ENCODE assay signal across 22 mouse cellular contexts in genomic region chr2:165736297-165736696, GRCm38 (mm10).
DNase-seq lines count a peak whose midpoint lies in the region; ATAC-seq and TF ChIP-seq lines count a peak whose summit lies in the region.
"Had no signal": no experiment of that assay in that cellular context is flagged by ENCODE, and none has a peak within 500 bp of the region (broad histone marks: within the 10 kb centered on the region; RNA-seq: fewer than 3 reads in every experiment).

No protein-coding gene starts in this region.

- H3K4me3 ChIP-seq in forebrain, embryonic 14.5 days (ENCODE audit: low read depth, low read length), result no peak overlapping the region
- H3K4me3 ChIP-seq in forebrain, embryonic 12.5 days (replicated peaks), result no peak overlapping the region
- H3K4me3 ChIP-seq in layer of hippocampus, adult 2 months, result no peak overlapping the region
- H3K4me3 ChIP-seq in stomach, postnatal 0 days (ENCODE audit: low read depth, low read length), result no peak overlapping the region
- H3K4me3 ChIP-seq: embryonic facial prominence, embryonic 12.5 days; forebrain, embryonic 13.5 days; heart, embryonic 15.5 days; hindbrain, embryonic 10.5 days had no signal

- no peak for TF ChIP-seq EP300 in stomach, postnatal 0 days (optimal IDR thresholded peaks at IDR 0.05)

- no peaks in the 10 kb centered on the region for H3K9me3 ChIP-seq in forebrain, embryonic 14.5 days (replicated peaks; ENCODE audit: control insufficient read depth, low read length)
- H3K9me3 ChIP-seq in forebrain, embryonic 12.5 days, result no peaks in the 10 kb centered on the region
- H3K9me3 ChIP-seq in stomach, postnatal 0 days (ENCODE audit: control insufficient read depth, low read length), result no peaks in the 10 kb centered on the region
- H3K9me3 ChIP-seq: embryonic facial prominence, embryonic 12.5 days; forebrain, embryonic 13.5 days; heart, embryonic 15.5 days; hindbrain, embryonic 10.5 days had no signal

- TF ChIP-seq CTCF in layer of hippocampus, adult 2 months (conservative IDR thresholded peaks at IDR 0.05), result peak; percentile 49
- no peak for TF ChIP-seq CTCF in stomach, postnatal 0 days (IDR thresholded peaks at IDR 0.05; ENCODE audit: low read depth)

- H3K36me3 ChIP-seq in forebrain, embryonic 14.5 days (ENCODE audit: control insufficient read depth, insufficient read depth, low read length), result no peaks in the 10 kb centered on the region
- no peaks in the 10 kb centered on the region for H3K36me3 ChIP-seq in forebrain, embryonic 12.5 days (replicated peaks)
- no peaks in the 10 kb centered on the region for H3K36me3 ChIP-seq in stomach, postnatal 0 days (ENCODE audit: control insufficient read depth, insufficient read depth, low read length)
- H3K36me3 ChIP-seq: heart, embryonic 15.5 days had no signal

- WGBS in forebrain, embryonic 14.5 days, result 53% methylated on average over 2 of the region's 2 CpGs
- WGBS in forebrain, embryonic 12.5 days, result 75% methylated on average over 2 of the region's 2 CpGs
- WGBS in stomach, postnatal 0 days, result 42% methylated on average over 2 of the region's 2 CpGs

- peak; percentile 36 for DNase-seq in forebrain, embryonic 14.5 days (ENCODE audit: low spot score)
- DNase-seq in layer of hippocampus, adult 2 months (ENCODE audit: low spot score in 2 of 2), result no peak
- DNase-seq in layer of hippocampus, adult 9-11 months, result no peak
- peak; percentile 55 for DNase-seq in MN1 (ENCODE audit: low spot score)
- no peak for DNase-seq in stomach, postnatal 0 days (ENCODE audit: low spot score)
- DNase-seq in frontal cortex, postnatal 14 days (ENCODE audit: low spot score in 2 of 2), result no peak
- DNase-seq: adrenal gland, adult 2 months; adrenal gland, postnatal 25 days; cerebellum, adult 11 months; cerebellum, adult 8-10 months; embryo, embryonic 11 days; gastrocnemius, postnatal 36 days; heart, adult 18-20 months; heart, postnatal 14 days had no signal

- no peak overlapping the region for H3K4me2 ChIP-seq in forebrain, embryonic 14.5 days (ENCODE audit: low read length)
- no peak overlapping the region for H3K4me2 ChIP-seq in forebrain, embryonic 12.5 days
- H3K4me2 ChIP-seq in stomach, postnatal 0 days (replicated peaks; ENCODE audit: low read depth), result no peak overlapping the region
- H3K4me2 ChIP-seq: embryonic facial prominence, embryonic 12.5 days; forebrain, embryonic 13.5 days; heart, embryonic 11.5 days; heart, embryonic 15.5 days; hindbrain, embryonic 14.5 days had no signal

- no peak for ATAC-seq in forebrain, embryonic 14.5 days
- no peak for ATAC-seq in forebrain, embryonic 12.5 days (ENCODE audit: low FRiP score)
- peak; percentile 5; the same call in 1 of the 2 replicates for ATAC-seq in stomach, postnatal 0 days (ENCODE audit: low FRiP score, low TSS enrichment)
- ATAC-seq: forebrain, embryonic 13.5 days; intestine, postnatal 0 days had no signal

- no peak overlapping the region for H3K27ac ChIP-seq in forebrain, embryonic 14.5 days (ENCODE audit: low read depth, low read length)
- no peak overlapping the region for H3K27ac ChIP-seq in forebrain, embryonic 12.5 days
- H3K27ac ChIP-seq in layer of hippocampus, adult 2 months, result no peak overlapping the region
- no peak overlapping the region for H3K27ac ChIP-seq in stomach, postnatal 0 days (replicated peaks)
- H3K27ac ChIP-seq: embryonic facial prominence, embryonic 12.5 days; forebrain, embryonic 13.5 days; heart, embryonic 15.5 days; hindbrain, embryonic 10.5 days; hindbrain, embryonic 14.5 days had no signal

- no peaks in the 10 kb centered on the region for H3K27me3 ChIP-seq in forebrain, embryonic 14.5 days (replicated peaks; ENCODE audit: control insufficient read depth, insufficient read depth, low read length)
- H3K27me3 ChIP-seq in forebrain, embryonic 12.5 days, result 0 out of 2 replicates have a peak, but pooled peaks cover 8% of the 10 kb centered on the region
- H3K27me3 ChIP-seq in stomach, postnatal 0 days (ENCODE audit: control insufficient read depth, insufficient read depth, low read length), result no peaks in the 10 kb centered on the region
- H3K27me3 ChIP-seq: forebrain, embryonic 13.5 days had no signal

- no peak overlapping the region for H3K9ac ChIP-seq in forebrain, embryonic 14.5 days (ENCODE audit: low read length)
- no peak overlapping the region for H3K9ac ChIP-seq in forebrain, embryonic 12.5 days
- H3K9ac ChIP-seq in stomach, postnatal 0 days (ENCODE audit: low read length), result no peak overlapping the region
- H3K9ac ChIP-seq: embryonic facial prominence, embryonic 12.5 days; forebrain, embryonic 13.5 days; heart, embryonic 15.5 days; hindbrain, embryonic 14.5 days had no signal

- peaks cover 3% of the 10 kb centered on the region; the same call in 1 of the 2 replicates for H3K4me1 ChIP-seq in forebrain, embryonic 14.5 days (ENCODE audit: control insufficient read depth, insufficient read depth, low read length)
- peaks cover 21% of the 10 kb centered on the region for H3K4me1 ChIP-seq in forebrain, embryonic 12.5 days
- no peaks in the 10 kb centered on the region for H3K4me1 ChIP-seq in stomach, postnatal 0 days (replicated peaks; ENCODE audit: control insufficient read depth, insufficient read depth)

Comparison
In these comparisons a context has a peak if more than half of its experiments do, and no peak if none do; other contexts are left out.
1. DNase-seq: peak in forebrain, embryonic 14.5 days (single experiment) and MN1 (single experiment); none in layer of hippocampus, adult 2 months (0 of 2), layer of hippocampus, adult 9-11 months (single experiment), stomach, postnatal 0 days (single experiment) and frontal cortex, postnatal 14 days (0 of 2).